Mouse (Mus musculus): ENCODE measurements around the gene Haus3.

DNA sequence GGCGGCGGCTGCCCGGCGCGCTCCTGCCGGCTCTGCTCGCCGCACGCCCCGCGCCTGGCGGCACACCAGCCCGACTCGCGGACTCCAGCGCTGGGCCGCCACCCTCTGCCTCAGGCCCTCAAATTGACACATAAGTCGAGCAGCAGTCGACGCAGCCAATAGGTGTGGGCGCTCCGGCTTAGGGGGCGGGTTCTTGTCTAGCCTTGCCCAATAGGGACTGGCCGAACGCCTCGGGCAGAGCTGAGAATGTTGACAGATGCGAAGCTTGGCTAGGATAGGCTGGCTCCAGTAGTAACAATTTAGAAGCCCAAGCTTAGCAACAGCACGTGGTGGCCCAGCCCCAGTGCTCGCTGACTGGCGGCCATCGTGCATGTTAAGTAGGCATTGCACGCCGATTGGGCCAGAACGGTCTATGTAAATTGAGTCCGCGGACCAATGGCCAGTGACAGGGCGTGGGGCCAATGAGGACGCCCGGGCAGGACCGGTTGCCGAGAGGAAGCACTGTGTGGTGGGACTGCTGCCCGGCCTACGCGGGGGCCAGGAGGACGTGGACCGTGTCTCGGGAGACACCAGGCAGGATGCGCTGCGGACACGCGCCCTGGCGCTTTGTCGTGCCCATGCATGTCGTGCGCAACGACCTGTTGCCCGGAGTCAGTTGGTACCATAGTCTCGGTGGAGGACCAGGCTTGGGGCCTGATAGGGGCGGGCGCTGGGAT lies 18.4 kb upstream of the Haus3 start, which contains the start of gene Mxd4:
- TF ChIP-seq POLR2A (IDR thresholded peaks at IDR 0.05; ENCODE audit: extremely low read depth, insufficient read depth, low read length), result peak; percentile 95
- no peak for TF ChIP-seq CTCF (IDR thresholded peaks at IDR 0.05; ENCODE audit: low read depth, low read length)
